Mouse (Mus musculus) gonadal fat pad, adult 2 months (tissue): ENCODE measurements around the gene Mast2. TPM values are rescaled to one million over a fixed set of nuclear protein-coding genes. Genes with fewer than 3 reads are reported as not detected.

Experiments
- polyA plus RNA-seq: library from polyadenylated mRNA; depleted of rRNA; stranded (reverse); fragments of >200 nt; gene quantifications from 2 replicates; pipeline ENCODE4 v1.2.3, GENCODE M21; 2012; rRNA removed

Mast2 gene
- polyA plus RNA-seq, 1 experiment: 43.6 TPM

Other genes starting within 250 kb of the Mast2 start
- 28.4 and 32.6 TPM in 2 replicates for gene Pik3r3, start 242.6 kb downstream of the Mast2 start, polyA plus RNA-seq
- 3.5 and 4.6 TPM in 2 replicates for gene Ipp, start 43.4 kb upstream of the Mast2 start, polyA plus RNA-seq
- gene Tmem69, start 91.8 kb upstream of the Mast2 start, polyA plus RNA-seq: 4.6 and 6.6 TPM in 2 replicates
- gene Gpbp1l1, start 93.5 kb upstream of the Mast2 start, polyA plus RNA-seq: 48.8 and 49.0 TPM in 2 replicates
- gene Ccdc17, start 132.5 kb upstream of the Mast2 start, polyA plus RNA-seq: 15.3 and 20.0 TPM in 2 replicates
- gene Nasp, start 163.8 kb upstream of the Mast2 start, polyA plus RNA-seq: 3.8 and 4.4 TPM in 2 replicates
- 1,043 and 1,056 TPM in 2 replicates for gene Akr1a1, start 187.5 kb upstream of the Mast2 start, polyA plus RNA-seq
- gene Prdx1, start 221.4 kb upstream of the Mast2 start, polyA plus RNA-seq: 253 and 263 TPM in 2 replicates
- gene Mmachc, start 244.2 kb upstream of the Mast2 start, polyA plus RNA-seq: 21.9 and 22.1 TPM in 2 replicates
- gene Ccdc163, start 244.3 kb upstream of the Mast2 start, polyA plus RNA-seq: 21.3 and 25.8 TPM in 2 replicates